Mouse (Mus musculus) brain, adult 10 weeks (tissue): ENCODE measurements around the gene Ift22. TPM values are rescaled to one million over a fixed set of nuclear protein-coding genes. Genes with fewer than 3 reads are reported as not detected.

Experiments
- polyA plus RNA-seq: library from polyadenylated mRNA; stranded (reverse); fragments of 350-450 nt; fragmentation: Illumina TruSeq; extraction: RNeasy Lipid Tissue Mini Kit (QIAGEN cat#74804); gene quantifications from one replicate; pipeline ENCODE4 v1.2.3, GENCODE M21; 2015; ENCODE audit warnings: low read depth, low replicate concordance

Ift22 gene
- 99.4 TPM for polyA plus RNA-seq

DNA sequence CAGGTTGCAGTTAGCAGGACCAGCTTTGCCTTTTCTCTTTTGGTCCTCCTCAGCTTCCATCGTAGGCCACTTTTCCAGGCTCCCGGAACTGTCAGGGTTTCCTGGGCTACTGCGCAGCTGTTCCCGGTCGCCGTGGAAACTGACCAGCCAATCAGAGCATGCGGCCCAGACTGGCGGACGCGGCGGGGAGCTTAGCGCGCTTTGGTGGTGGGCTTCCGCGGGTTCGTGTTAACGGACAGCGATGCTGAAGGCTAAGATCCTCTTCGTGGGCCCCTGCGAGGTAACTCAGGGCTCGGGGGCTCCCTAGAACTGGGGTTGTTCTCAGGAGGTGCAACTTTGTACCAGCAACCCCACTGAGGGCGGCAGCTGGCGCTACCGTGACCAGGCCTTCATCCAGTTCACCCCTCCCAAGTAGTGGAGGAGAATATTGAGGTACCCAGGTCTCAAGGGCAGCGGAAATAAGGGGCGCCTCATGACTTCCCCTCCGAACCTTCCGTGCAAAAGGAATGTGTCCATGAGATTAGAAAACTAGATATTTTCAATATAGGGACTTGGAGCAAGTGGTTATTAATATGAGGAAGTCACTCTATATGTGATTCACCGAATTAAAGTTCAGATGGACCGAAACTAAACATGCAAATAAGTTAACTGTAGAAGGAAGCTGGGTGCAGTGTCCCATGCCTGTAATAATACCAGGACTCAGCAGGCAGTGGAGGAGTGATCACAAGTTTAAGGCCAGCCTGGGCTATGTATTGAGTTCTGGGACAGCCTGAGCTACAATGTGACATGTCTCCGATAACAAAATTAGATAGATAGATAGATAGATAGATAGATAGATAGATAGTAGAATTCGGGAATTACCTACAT lies at the start of gene Ift22:
TSS of gene Ift22 (plus strand) at position 160 of the 867 bp plus-strand sequence.

DNA sequence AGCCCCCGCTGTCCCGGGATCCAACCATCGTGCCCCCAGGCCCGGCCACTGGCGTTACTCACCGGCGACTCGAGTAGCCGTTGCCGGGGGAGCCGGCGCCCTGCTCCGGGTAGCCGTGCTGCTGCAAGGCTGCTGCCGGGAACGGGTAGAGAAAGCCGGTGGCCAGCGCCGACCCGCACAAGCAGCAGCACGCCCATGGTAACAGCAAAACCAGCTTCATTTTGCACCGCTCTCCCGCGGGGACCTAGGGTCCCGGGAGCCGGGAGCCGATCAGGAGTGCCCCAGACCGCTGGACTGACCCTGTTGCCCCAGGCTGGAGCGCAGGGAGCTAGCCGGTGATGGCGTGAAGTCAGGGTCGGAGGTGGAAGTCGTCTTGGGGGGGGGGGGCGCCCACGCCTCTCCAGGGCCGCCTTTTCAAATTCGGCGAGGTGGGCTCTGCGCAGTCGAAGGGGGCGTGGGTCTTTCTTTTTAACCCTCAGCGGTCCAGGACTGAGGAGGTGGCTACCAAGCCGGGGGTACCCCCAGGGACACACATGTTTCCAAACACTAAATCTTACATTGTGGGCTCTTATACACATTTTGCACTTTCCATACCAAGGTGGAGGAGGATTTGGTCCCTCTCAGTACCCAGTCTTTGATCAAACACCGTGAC lies 25.0 kb upstream of the Ift22 start, which contains the start of gene Col26a1:
TSS of gene Col26a1 (minus strand) at position 422 of the 652 bp plus-strand sequence.

DNA sequence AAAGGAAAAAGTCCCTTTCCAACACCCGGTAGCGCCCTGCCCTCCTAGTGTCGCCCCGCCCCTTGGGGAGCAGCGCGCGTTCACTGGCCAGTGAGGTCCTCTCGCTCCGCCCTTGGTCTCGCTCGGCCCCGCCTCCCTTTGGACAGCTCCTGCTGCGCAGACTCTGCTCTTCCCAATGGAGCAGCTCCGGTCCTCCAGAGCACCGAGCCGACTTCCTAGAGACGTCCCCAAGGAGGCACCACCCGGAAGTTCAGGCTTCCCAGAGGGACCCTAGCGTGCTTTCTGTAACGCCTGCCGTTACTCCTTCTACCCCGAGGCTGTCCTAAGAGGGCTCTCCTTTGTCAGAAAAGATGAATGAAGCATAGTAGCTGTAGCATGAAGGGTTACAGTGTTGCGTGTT lies 45.1 kb downstream of the Ift22 start, which contains the start of gene Fis1:
TSS of gene Fis1 (plus strand) at position 261 of the 400 bp plus-strand sequence.

Other genes with a start within 250 kb of the Ift22 start
- gene Myl10, start 215.0 kb upstream of the Ift22 start, polyA plus RNA-seq: not detected
- gene Col26a1, start 24.9 kb upstream of the Ift22 start, polyA plus RNA-seq: 8.1 TPM
- 402 TPM for gene Fis1, start 45.1 kb downstream of the Ift22 start, polyA plus RNA-seq
- 0.24 TPM for gene Cldn15, start 58.5 kb downstream of the Ift22 start, polyA plus RNA-seq
- 30.5 TPM for gene Plod3, start 78.9 kb downstream of the Ift22 start, polyA plus RNA-seq
- 109 TPM for gene Znhit1, start 79.9 kb downstream of the Ift22 start, polyA plus RNA-seq
- gene Vgf, start 118.2 kb downstream of the Ift22 start, polyA plus RNA-seq: 196 TPM
- 450 TPM for gene Ap1s1, start 138.0 kb downstream of the Ift22 start, polyA plus RNA-seq
- gene Serpine1, start 164.1 kb downstream of the Ift22 start, polyA plus RNA-seq: 0.74 TPM
- gene Trim56, start 208.1 kb downstream of the Ift22 start, polyA plus RNA-seq: 2.6 TPM
- gene Muc3, start 241.2 kb downstream of the Ift22 start, polyA plus RNA-seq: not detected